Mouse (Mus musculus) spleen, embryonic (tissue): ENCODE measurements around the gene Olfr672.
"Not testable (repeated sequence)": the region's sequence is repeated elsewhere in the genome, so short reads cannot be mapped to it uniquely, and the experiment has no call there.

Source experiments
- CTCF ChIA-PET: fragments of 350-600 bp; sonication (Branson Sonifier 250); formaldehyde crosslinking; loops from one replicate; lab custom pipeline; 2022; lab: Charles Lee

The Olfr672 gene

GRCm38 (mm10) chr7:105001929-105002328 is at the start of gene Olfr672:
Olfr672 (minus strand) TSS chr7:105002029.
- CTCF ChIA-PET: no interaction called here

GRCm38 (mm10) chr7:105033836-105034235 is 32.0 kb upstream of the Olfr672 start:
- CTCF ChIA-PET: not testable (repeated sequence)

GRCm38 (mm10) chr7:105032398-105032797 is 30.6 kb upstream of the Olfr672 start, which contains the start of gene Olfr676:
Olfr676 (plus strand) TSS chr7:105032698.
- CTCF ChIA-PET: no interaction called here

GRCm38 (mm10) chr7:105028360-105028759 is 26.5 kb upstream of the Olfr672 start, which contains the start of gene Olfr675:
Olfr675 (minus strand) TSS chr7:105028460.
- CTCF ChIA-PET: no interaction called here

GRCm38 (mm10) chr7:105022530-105022929 is 20.7 kb upstream of the Olfr672 start:
- CTCF ChIA-PET: no interaction called here

- CTCF ChIA-PET: no interaction called here
Measured at GRCm38 (mm10) chr7:104979026-104979425, 22.8 kb downstream of the Olfr672 start, which contains the start of gene Olfr671. Olfr671 (minus strand) TSS chr7:104979126.

- CTCF ChIA-PET: not testable (repeated sequence)
Measured at GRCm38 (mm10) chr7:104972507-104972906, 29.3 kb downstream of the Olfr672 start.

- CTCF ChIA-PET: no interaction called here
Measured at GRCm38 (mm10) chr7:104962520-104962919, 39.3 kb downstream of the Olfr672 start, which contains the start of gene Olfr670. Olfr670 (minus strand) TSS chr7:104962620.

- CTCF ChIA-PET: not testable (repeated sequence)
Measured at GRCm38 (mm10) chr7:104950234-104950633, 51.6 kb downstream of the Olfr672 start.
